Mouse (Mus musculus): ENCODE measurements around the gene Hnrnpl. TPM values are rescaled to one million over a fixed set of nuclear protein-coding genes. Genes with fewer than 3 reads are reported as not detected.
A peak's percentile ranks its signal among the peaks of the same experiment; 100 is the strongest.

The Hnrnpl gene
- polyA plus RNA-seq, 1 experiment from 2014 or later, result 301 TPM

DNA sequence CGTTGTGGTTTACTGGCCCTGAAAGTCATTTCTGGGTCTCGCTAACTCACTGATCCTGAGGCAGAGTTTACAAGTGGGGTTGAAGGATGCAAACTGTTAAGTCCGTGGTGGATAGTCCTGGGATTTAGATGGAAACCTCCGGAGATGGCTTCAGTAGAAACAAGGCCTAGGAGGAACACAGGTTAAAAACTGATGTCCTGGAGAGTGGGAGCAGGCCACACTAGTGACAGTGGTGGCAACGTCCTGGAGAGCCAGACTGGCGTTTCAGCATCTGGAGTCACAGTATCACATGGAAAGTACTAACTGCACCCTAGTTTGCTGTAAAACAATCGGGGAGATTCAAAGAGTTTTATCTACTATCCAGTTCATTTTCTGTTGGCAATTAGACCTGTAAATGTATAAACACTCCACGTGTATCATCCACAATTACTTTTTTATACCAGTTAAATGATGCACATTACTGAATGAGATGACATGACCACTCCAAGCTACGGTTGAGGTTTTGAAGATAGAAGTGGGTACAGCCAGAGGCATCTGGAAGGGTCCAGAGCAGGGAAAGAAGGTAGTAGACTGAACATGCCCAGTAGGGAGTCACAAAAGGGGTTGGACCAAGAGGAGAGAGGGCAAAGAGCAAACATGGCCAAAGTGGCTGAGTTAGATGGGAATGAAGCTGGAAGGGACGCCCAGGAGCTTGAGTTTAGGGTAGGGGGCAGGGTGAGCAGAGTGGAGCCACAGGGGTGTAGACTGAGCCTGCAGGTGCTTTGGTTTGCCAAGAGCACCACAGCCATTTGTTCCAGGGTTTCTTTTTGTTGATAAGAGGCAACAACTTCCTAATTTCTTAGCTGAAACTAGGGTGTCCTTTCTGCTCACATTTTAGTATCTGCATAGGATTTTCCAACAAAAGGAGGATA is 14.9 kb downstream of the Hnrnpl start:
- Histone ChIP-seq H3K4me1 (peaks cover 15% of the 10 kb centered on the region), H3K4me2 (no peak overlapping the region), H3K9me3 (no peaks in the 10 kb centered on the region), H3K4me3 (no peak overlapping the region), H3K36me3 (peaks cover 52% of the 10 kb centered on the region), H3K27me3 (no peaks in the 10 kb centered on the region), H3K9ac (no peak overlapping the region), H3K27ac (peak overlapping the region; percentile 51; the same call in 1 of the 2 replicates)
- no peak for ATAC-seq (ENCODE audit: insufficient number of reproducible peaks, insufficient read depth, low FRiP score, low TSS enrichment, low read depth)
- 51% methylated on average over 10 of the region's 10 CpGs for WGBS

- H3K36me3 ChIP-seq, result peaks cover 48% of the 10 kb centered on the region
These were observed 15.6 kb downstream of the Hnrnpl start for GRCm38 (mm10) chr7:28823932-28824331.

DNA sequence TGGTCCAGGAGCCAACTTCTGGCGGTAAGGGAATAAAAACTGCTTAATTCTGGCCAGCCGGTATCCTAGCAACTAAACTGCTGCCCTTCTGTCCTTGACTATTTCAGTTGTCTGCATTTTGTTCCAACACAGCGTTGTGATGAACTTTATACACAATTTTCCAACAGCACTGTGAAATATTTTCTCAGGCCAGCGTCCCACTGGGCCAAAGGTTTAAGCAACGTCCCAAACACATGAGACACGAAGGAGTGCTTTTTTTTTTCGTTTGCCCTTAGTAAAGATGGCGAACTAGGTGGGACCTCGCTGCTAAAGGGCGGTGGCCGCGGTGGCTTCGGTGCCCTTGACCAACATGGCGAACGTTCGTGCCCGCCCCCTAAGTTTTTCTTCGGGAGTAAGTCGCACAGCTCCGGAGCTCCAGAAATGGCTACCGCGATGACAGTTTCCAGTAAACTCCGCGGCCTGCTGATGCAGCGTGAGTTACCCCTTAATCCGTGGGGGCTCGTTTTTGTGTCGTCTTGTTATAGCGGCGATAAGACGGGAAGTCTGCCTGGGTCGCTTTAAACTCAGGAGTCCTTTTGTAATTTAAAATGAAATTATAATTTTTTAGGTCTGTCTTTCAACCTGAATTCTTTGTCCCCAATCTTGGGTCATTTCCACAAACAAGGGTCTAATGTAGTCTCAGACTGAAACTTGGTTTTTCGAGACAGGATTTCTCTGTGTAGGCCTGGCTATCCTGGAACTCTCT is 16.8 kb downstream of the Hnrnpl start, which contains the start of gene Ech1:
Ech1 (plus strand) TSS at position 277 of the 745 bp plus-strand sequence.
- Histone ChIP-seq H3K9ac (peak within 1 kb of the TSS; percentile 66), H3K27ac (peak within 1 kb of the TSS; percentile 89), H3K9me3 (no peaks in the 10 kb centered on the region), H3K4me1 (peaks cover 9% of the 10 kb centered on the region), H3K4me3 (peak within 1 kb of the TSS; percentile 46), H3K4me2 (peak within 1 kb of the TSS; percentile 60), H3K36me3 (peaks cover 47% of the 10 kb centered on the region), H3K27me3 (no peaks in the 10 kb centered on the region)
- WGBS, result 2% methylated on average over 33 of the region's 33 CpGs
- peak; percentile 59 for ATAC-seq (ENCODE audit: insufficient number of reproducible peaks, insufficient read depth, low FRiP score, low TSS enrichment, low read depth)

More at GRCm38 (mm10) chr7:28823932-28824331, 15.6 kb downstream of the Hnrnpl start:
- no peak overlapping the region for H3K4me2 ChIP-seq
- H3K9ac ChIP-seq, result no peak overlapping the region
- H3K27ac ChIP-seq, result peak overlapping the region; percentile 51; the same call in 1 of the 2 replicates
- H3K4me1 ChIP-seq, result peaks cover 13% of the 10 kb centered on the region
- no peak overlapping the region for H3K4me3 ChIP-seq
- H3K9me3 ChIP-seq, result no peaks in the 10 kb centered on the region
- no peaks in the 10 kb centered on the region for H3K27me3 ChIP-seq
- 54% methylated on average over 2 of the region's 2 CpGs for WGBS
- ATAC-seq (ENCODE audit: insufficient number of reproducible peaks, insufficient read depth, low FRiP score, low TSS enrichment, low read depth), result no peak

- Histone ChIP-seq H3K9me3 (no peaks in the 10 kb centered on the region), H3K4me3 (peak overlapping the region; percentile 46), H3K4me2 (peak overlapping the region; percentile 60), H3K27ac (peak overlapping the region; percentile 89), H3K9ac (peak overlapping the region; percentile 66), H3K4me1 (peaks cover 9% of the 10 kb centered on the region), H3K36me3 (peaks cover 47% of the 10 kb centered on the region), H3K27me3 (no peaks in the 10 kb centered on the region)
- WGBS, result 54% methylated on average over 11 of the region's 11 CpGs
- ATAC-seq (ENCODE audit: insufficient number of reproducible peaks, insufficient read depth, low FRiP score, low TSS enrichment, low read depth), result no peak
These were observed 17.5 kb downstream of the Hnrnpl start for GRCm38 (mm10) chr7:28825686-28826401.

GRCm38 (mm10) chr7:28826402-28826772 is 18.0 kb downstream of the Hnrnpl start:
- H3K36me3 ChIP-seq, result peaks cover 47% of the 10 kb centered on the region
- H3K4me1 ChIP-seq, result peaks cover 9% of the 10 kb centered on the region
- peak overlapping the region; percentile 89; the same call in 1 of the 2 replicates for H3K27ac ChIP-seq
- peak overlapping the region; percentile 60 for H3K4me2 ChIP-seq
- WGBS, result 94% methylated on average over 7 of the region's 7 CpGs
- H3K4me3 ChIP-seq, result no peak overlapping the region
- ATAC-seq (ENCODE audit: insufficient number of reproducible peaks, insufficient read depth, low FRiP score, low TSS enrichment, low read depth), result no peak
- no peaks in the 10 kb centered on the region for H3K9me3 ChIP-seq
- no peak overlapping the region for H3K9ac ChIP-seq
- no peaks in the 10 kb centered on the region for H3K27me3 ChIP-seq

DNA sequence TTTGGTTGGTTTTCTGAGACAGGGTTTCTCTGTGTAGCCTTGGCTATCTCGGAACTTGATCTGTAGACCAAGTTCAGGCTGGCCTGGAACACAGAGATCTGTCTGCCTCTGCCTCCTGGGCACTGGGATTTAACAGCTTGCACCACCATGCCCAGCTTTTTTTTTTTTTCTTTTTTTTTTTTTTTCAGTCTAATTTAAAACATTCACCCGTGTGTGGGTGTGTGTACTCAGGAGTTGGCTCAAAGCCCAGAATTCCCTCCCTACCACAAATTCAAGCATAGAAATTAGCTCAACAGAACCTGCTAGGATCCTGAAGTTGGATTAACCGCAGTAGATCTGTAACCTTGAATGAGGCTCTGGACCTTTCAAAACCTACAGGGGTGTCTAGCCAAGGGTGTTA is 19.0 kb downstream of the Hnrnpl start:
- H3K27ac ChIP-seq, result no peak overlapping the region
- no peak for ATAC-seq (ENCODE audit: insufficient number of reproducible peaks, insufficient read depth, low FRiP score, low TSS enrichment, low read depth)
- H3K36me3 ChIP-seq, result peaks cover 47% of the 10 kb centered on the region
- peaks cover 9% of the 10 kb centered on the region for H3K4me1 ChIP-seq
- H3K9me3 ChIP-seq, result no peaks in the 10 kb centered on the region
- no peak overlapping the region for H3K9ac ChIP-seq
- WGBS, result 40% methylated on average over 3 of the region's 3 CpGs
- H3K27me3 ChIP-seq, result no peaks in the 10 kb centered on the region
- no peak overlapping the region for H3K4me2 ChIP-seq
- no peak overlapping the region for H3K4me3 ChIP-seq

- Histone ChIP-seq H3K9ac (no peak overlapping the region), H3K4me3 (no peak overlapping the region), H3K9me3 (no peaks in the 10 kb centered on the region), H3K36me3 (peaks cover 40% of the 10 kb centered on the region), H3K27ac (no peak overlapping the region), H3K27me3 (no peaks in the 10 kb centered on the region), H3K4me1 (peaks cover 9% of the 10 kb centered on the region), H3K4me2 (no peak overlapping the region)
- no peak for ATAC-seq (ENCODE audit: insufficient number of reproducible peaks, insufficient read depth, low FRiP score, low TSS enrichment, low read depth)
- WGBS, result 95% methylated on average over 8 of the region's 8 CpGs
These were observed 21.5 kb downstream of the Hnrnpl start for GRCm38 (mm10) chr7:28829821-28830220.

GRCm38 (mm10) chr7:28830981-28831380 is 22.6 kb downstream of the Hnrnpl start:
- no peak for ATAC-seq (ENCODE audit: insufficient number of reproducible peaks, insufficient read depth, low FRiP score, low TSS enrichment, low read depth)
- Histone ChIP-seq H3K4me2 (no peak overlapping the region), H3K27me3 (no peaks in the 10 kb centered on the region), H3K4me1 (peaks cover 4% of the 10 kb centered on the region), H3K4me3 (no peak overlapping the region), H3K9me3 (no peaks in the 10 kb centered on the region), H3K36me3 (peaks cover 40% of the 10 kb centered on the region), H3K9ac (no peak overlapping the region), H3K27ac (no peak overlapping the region)
- WGBS, result 93% methylated on average over 5 of the region's 5 CpGs

DNA sequence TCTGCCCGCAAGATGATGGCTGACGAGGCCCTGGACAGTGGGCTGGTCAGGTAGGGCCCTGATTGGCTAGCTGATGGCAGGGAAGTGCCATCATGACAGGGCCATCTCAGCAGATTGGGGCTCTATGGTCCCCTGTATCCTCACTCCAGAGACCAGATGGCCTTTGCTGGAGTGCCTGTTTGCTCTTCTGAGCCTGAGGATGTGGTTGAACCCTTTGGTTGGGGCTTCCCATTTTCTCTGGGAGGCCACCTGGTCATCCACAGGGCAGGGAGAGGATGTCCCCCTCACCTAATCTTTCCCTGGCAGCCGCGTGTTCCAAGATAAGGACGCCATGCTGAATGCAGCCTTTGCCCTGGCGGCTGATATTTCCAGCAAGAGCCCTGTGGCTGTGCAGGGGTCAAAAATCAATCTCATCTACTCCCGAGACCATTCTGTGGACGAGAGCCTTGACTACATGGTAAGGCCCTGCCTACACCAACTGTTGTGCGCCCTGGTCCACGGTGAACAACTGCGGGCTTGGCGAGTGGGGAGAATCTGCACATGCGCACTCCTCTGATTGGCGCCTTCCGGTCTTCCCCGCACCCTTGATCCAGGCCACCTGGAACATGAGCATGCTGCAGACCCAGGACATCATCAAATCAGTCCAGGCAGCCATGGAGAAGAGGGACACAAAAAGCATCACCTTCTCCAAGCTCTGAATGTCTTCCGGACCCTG is 23.2 kb downstream of the Hnrnpl start:
- no peak overlapping the region for H3K27ac ChIP-seq
- H3K27me3 ChIP-seq, result no peaks in the 10 kb centered on the region
- H3K9ac ChIP-seq, result no peak overlapping the region
- ATAC-seq (ENCODE audit: insufficient number of reproducible peaks, insufficient read depth, low FRiP score, low TSS enrichment, low read depth), result no peak
- H3K4me3 ChIP-seq, result no peak overlapping the region
- H3K36me3 ChIP-seq, result peaks cover 37% of the 10 kb centered on the region
- H3K9me3 ChIP-seq, result no peaks in the 10 kb centered on the region
- WGBS, result 93% methylated on average over 17 of the region's 17 CpGs
- H3K4me2 ChIP-seq, result no peak overlapping the region
- H3K4me1 ChIP-seq, result no peaks in the 10 kb centered on the region

GRCm38 (mm10) chr7:28832137-28832536 is 23.8 kb downstream of the Hnrnpl start:
- Histone ChIP-seq H3K4me1 (no peaks in the 10 kb centered on the region), H3K36me3 (peaks cover 37% of the 10 kb centered on the region), H3K27ac (no peak overlapping the region), H3K4me2 (no peak overlapping the region), H3K27me3 (no peaks in the 10 kb centered on the region), H3K9me3 (no peaks in the 10 kb centered on the region), H3K9ac (no peak overlapping the region), H3K4me3 (no peak overlapping the region)
- no peak for ATAC-seq (ENCODE audit: insufficient number of reproducible peaks, insufficient read depth, low FRiP score, low TSS enrichment, low read depth)
- WGBS, result 71% methylated on average over 6 of the region's 6 CpGs

Measured in embryonic facial prominence, embryonic 13.5 days (tissue).